Mouse (Mus musculus) brain, embryonic 14.5 days (tissue): Measurements from ENCODE around the gene Zmiz1.

Experiments used
- CTCF ChIP-seq: fragments of 200-500 bp; IDR thresholded peaks from 2 replicates; pipeline ENCODE4 v1.5.1; 2012; ENCODE audit warnings: inconsistent platforms, mild to moderate bottlenecking, moderate library complexity, borderline replicate concordance; ENCODE audit not compliant: insufficient read depth, insufficient read length; ENCODE audit errors: extremely low read depth
- POLR2A ChIP-seq: fragments of 200-500 bp; IDR thresholded peaks from 2 replicates; pipeline ENCODE4 v1.6.1; 2012; ENCODE audit warnings: mild to moderate bottlenecking, inconsistent platforms, borderline replicate concordance; ENCODE audit not compliant: poor library complexity, insufficient read depth, insufficient read length, severe bottlenecking; ENCODE audit errors: extremely low read depth

DNA sequence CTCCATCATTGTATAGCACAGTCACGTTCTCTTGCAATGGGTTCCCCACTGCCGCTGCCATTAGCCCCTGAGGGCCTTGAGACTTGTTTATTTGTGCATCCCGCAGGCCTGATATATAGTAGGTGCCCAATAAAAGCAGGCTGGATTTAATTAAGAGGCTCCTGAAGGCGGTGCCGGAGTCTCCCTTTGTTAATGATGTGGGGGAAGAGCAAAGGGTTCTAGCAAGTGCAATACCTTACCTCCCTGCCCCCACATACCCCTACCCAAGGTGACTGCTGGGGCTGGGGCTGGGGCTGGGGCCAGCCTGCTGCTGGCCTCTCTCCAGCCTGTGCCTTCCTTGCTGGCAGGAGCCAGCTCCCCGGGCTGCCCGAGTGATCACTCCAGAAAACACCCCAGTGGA, 39.4 kb downstream of the Zmiz1 start:
- TF ChIP-seq POLR2A (no peak), CTCF (no peak)
